ENCODE assay signal across 23 mouse cellular contexts in the genomic region with DNA sequence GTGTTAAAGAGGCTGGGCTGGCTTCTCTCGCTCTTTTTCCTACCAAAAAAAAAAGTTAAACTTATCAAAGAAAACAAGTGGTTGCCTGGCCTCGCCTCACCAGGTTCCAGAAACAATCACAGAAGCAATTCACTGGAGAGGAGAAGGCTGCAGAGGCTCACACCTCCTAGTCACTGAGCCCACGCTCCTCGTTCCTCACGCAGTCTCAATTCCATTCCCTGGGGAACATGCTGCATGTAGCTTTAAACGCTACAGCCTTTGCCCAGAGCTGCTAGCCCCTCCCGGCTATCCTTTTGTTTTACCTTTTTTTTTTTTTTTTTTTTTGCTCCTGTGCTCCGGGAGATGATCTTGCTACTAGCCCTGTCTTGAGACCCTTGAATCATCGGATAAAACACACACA. TPM values are rescaled to one million over a fixed set of nuclear protein-coding genes. Genes with fewer than 3 reads are reported as not detected.
A peak's percentile ranks its signal among the peaks of the same experiment; 100 is the strongest.
DNase-seq lines count a peak whose midpoint lies in the region; ATAC-seq lines count a peak whose summit lies in the region.
"Had no signal": no experiment of that assay in that cellular context is flagged by ENCODE, and none has a peak within 500 bp of the region (broad histone marks: within the 10 kb centered on the region; RNA-seq: fewer than 3 reads in every experiment).

No protein-coding gene starts in this region.

- H3K9me3 ChIP-seq in heart, embryonic 10.5 days = no peaks in the 10 kb centered on the region
- no peaks in the 10 kb centered on the region for H3K9me3 ChIP-seq in limb, embryonic 12.5 days
- no peaks in the 10 kb centered on the region for H3K9me3 ChIP-seq in limb, embryonic 10.5 days (replicated peaks)
- H3K9me3 ChIP-seq in midbrain, embryonic 15.5 days = no peaks in the 10 kb centered on the region
- no peaks in the 10 kb centered on the region for H3K9me3 ChIP-seq in forebrain, embryonic 13.5 days (replicated peaks)
- H3K9me3 ChIP-seq: heart, embryonic 15.5 days; hindbrain, embryonic 15.5 days; neural tube, embryonic 12.5 days had no signal

- 0 out of 2 replicates have a peak overlapping the region, but pooled peaks have one; percentile 22 for H3K27ac ChIP-seq in heart, embryonic 10.5 days
- H3K27ac ChIP-seq in limb, embryonic 12.5 days = no peak overlapping the region
- H3K27ac ChIP-seq in limb, embryonic 10.5 days = no peak overlapping the region
- H3K27ac ChIP-seq in midbrain, embryonic 15.5 days = no peak overlapping the region
- H3K27ac ChIP-seq in forebrain, embryonic 13.5 days = no peak overlapping the region
- H3K27ac ChIP-seq: heart, embryonic 15.5 days; hindbrain, embryonic 15.5 days; neural tube, embryonic 12.5 days had no signal

- H3K4me3 ChIP-seq in heart, embryonic 10.5 days = 0 out of 2 replicates have a peak overlapping the region, but pooled peaks have one; percentile 8
- H3K4me3 ChIP-seq in limb, embryonic 12.5 days (replicated peaks) = no peak overlapping the region
- no peak overlapping the region for H3K4me3 ChIP-seq in limb, embryonic 10.5 days
- no peak overlapping the region for H3K4me3 ChIP-seq in midbrain, embryonic 15.5 days
- no peak overlapping the region for H3K4me3 ChIP-seq in forebrain, embryonic 13.5 days
- H3K4me3 ChIP-seq: heart, embryonic 15.5 days; hindbrain, embryonic 15.5 days; neural tube, embryonic 12.5 days had no signal

- H3K9ac ChIP-seq in limb, embryonic 12.5 days (replicated peaks) = no peak overlapping the region
- H3K9ac ChIP-seq in midbrain, embryonic 15.5 days = no peak overlapping the region
- no peak overlapping the region for H3K9ac ChIP-seq in forebrain, embryonic 13.5 days
- H3K9ac ChIP-seq: heart, embryonic 15.5 days; hindbrain, embryonic 15.5 days; neural tube, embryonic 12.5 days had no signal

- intact Hi-C loops in heart, postnatal 14 days (cut with DNase I) = no loop called here

- H3K27me3 ChIP-seq in heart, embryonic 10.5 days (ENCODE audit: insufficient read depth, poor library complexity, severe bottlenecking) = no peaks in the 10 kb centered on the region
- no peaks in the 10 kb centered on the region for H3K27me3 ChIP-seq in limb, embryonic 12.5 days
- no peaks in the 10 kb centered on the region for H3K27me3 ChIP-seq in limb, embryonic 10.5 days (ENCODE audit: low read depth, poor library complexity, severe bottlenecking)
- H3K27me3 ChIP-seq in midbrain, embryonic 15.5 days (replicated peaks) = no peaks in the 10 kb centered on the region
- H3K27me3 ChIP-seq in forebrain, embryonic 13.5 days = no peaks in the 10 kb centered on the region
- H3K27me3 ChIP-seq: heart, embryonic 15.5 days; hindbrain, embryonic 15.5 days; neural tube, embryonic 12.5 days; Patski had no signal

- ATAC-seq in limb, embryonic 12.5 days (ENCODE audit: insufficient number of reproducible peaks, insufficient read depth, low FRiP score, low TSS enrichment, low read depth) = no peak
- ATAC-seq in midbrain, embryonic 15.5 days (replicated peaks) = no peak
- no peak for ATAC-seq in forebrain, embryonic 13.5 days
- ATAC-seq: Patski had no signal

- DNase-seq in heart, embryonic 10.5 days (ENCODE audit: low spot score) = no peak
- no peak for DNase-seq in heart, postnatal 14 days
- no peak for DNase-seq in limb, embryonic 10.5 days (ENCODE audit: low spot score)
- peak; percentile 39 for DNase-seq in embryo, embryonic 10.5 days (ENCODE audit: low spot score)
- DNase-seq: adrenal gland, postnatal 25 days; B cell, adult 2 months; cerebellum, adult 9-10 months; gastrocnemius, postnatal 36 days; kidney, adult 18-20 months; kidney, postnatal 36 days; layer of hippocampus, adult 9-11 months; liver; lung, adult 18-20 months; lung, postnatal 4 days; spleen, adult 18-20 months; thymus, adult 2 months had no signal

- no peaks in the 10 kb centered on the region for H3K36me3 ChIP-seq in heart, embryonic 10.5 days
- no peaks in the 10 kb centered on the region for H3K36me3 ChIP-seq in limb, embryonic 12.5 days
- H3K36me3 ChIP-seq in limb, embryonic 10.5 days = no peaks in the 10 kb centered on the region
- H3K36me3 ChIP-seq in midbrain, embryonic 15.5 days (replicated peaks) = no peaks in the 10 kb centered on the region
- no peaks in the 10 kb centered on the region for H3K36me3 ChIP-seq in forebrain, embryonic 13.5 days (ENCODE audit: poor library complexity, severe bottlenecking)
- H3K36me3 ChIP-seq: heart, embryonic 15.5 days; hindbrain, embryonic 15.5 days; neural tube, embryonic 12.5 days had no signal

- 9% methylated on average over 9 of the region's 9 CpGs for WGBS in heart, embryonic 10.5 days
- 12% methylated on average over 9 of the region's 9 CpGs for WGBS in limb, embryonic 12.5 days
- 17% methylated on average over 9 of the region's 9 CpGs for WGBS in limb, embryonic 10.5 days
- WGBS in midbrain, embryonic 15.5 days = 10% methylated on average over 9 of the region's 9 CpGs
- WGBS in forebrain, embryonic 13.5 days = 9% methylated on average over 9 of the region's 9 CpGs

- H3K4me2 ChIP-seq in limb, embryonic 12.5 days = peak overlapping the region; percentile 23; the same call in 1 of the 2 replicates
- H3K4me2 ChIP-seq in midbrain, embryonic 15.5 days = peak overlapping the region; percentile 10; the same call in 1 of the 2 replicates
- no peak overlapping the region for H3K4me2 ChIP-seq in forebrain, embryonic 13.5 days
- H3K4me2 ChIP-seq: heart, embryonic 15.5 days; hindbrain, embryonic 15.5 days; neural tube, embryonic 12.5 days had no signal

- H3K4me1 ChIP-seq in heart, embryonic 10.5 days = peaks cover 12% of the 10 kb centered on the region; the same call in 1 of the 2 replicates
- peaks cover 15% of the 10 kb centered on the region; the same call in 1 of the 2 replicates for H3K4me1 ChIP-seq in limb, embryonic 12.5 days (replicated peaks)
- H3K4me1 ChIP-seq in limb, embryonic 10.5 days = peaks cover 16% of the 10 kb centered on the region
- peaks cover 11% of the 10 kb centered on the region for H3K4me1 ChIP-seq in midbrain, embryonic 15.5 days
- H3K4me1 ChIP-seq in forebrain, embryonic 13.5 days = peaks cover 10% of the 10 kb centered on the region; the same call in 1 of the 2 replicates
- H3K4me1 ChIP-seq: heart, embryonic 15.5 days had no signal

RNA-seq across cellular contexts. Expression of a gene that starts 31.6 kb away (rescaled TPM):
- 0.29 TPM in 1 of 2 replicates, not detected in the other for polyA plus RNA-seq in heart, embryonic 10.5 days (2016; fragmentation: Nextera tagmentation; extraction: Ambion mirVana)
- total RNA-seq in heart, postnatal 14 days (2021) = under 1 TPM; 0.14 to 0.22 TPM
- 0.51 TPM in 2 replicates for polyA plus RNA-seq in limb, embryonic 12.5 days (2016; fragmentation: Nextera tagmentation; extraction: Ambion mirVana)
- 0.79 and 1.2 TPM in 2 replicates for polyA plus RNA-seq in limb, embryonic 10.5 days (2016; fragmentation: Nextera tagmentation; extraction: Ambion mirVana)
- polyA plus RNA-seq in midbrain, embryonic 15.5 days (2015; fragmentation: Nextera tagmentation; extraction: Ambion mirVana) = 3.2 and 3.4 TPM in 2 replicates
- polyA plus RNA-seq in forebrain, embryonic 13.5 days (2015; fragmentation: Nextera tagmentation; extraction: Ambion mirVana) = 0.57 TPM in 2 replicates
- total RNA-seq: adrenal gland, postnatal 25 days had no signal
- polyA plus RNA-seq: Patski had no signal
